Mouse (Mus musculus) heart, adult 18-20 months (tissue): Measurements from ENCODE around the gene Cx3cl1. TPM values are rescaled to one million over a fixed set of nuclear protein-coding genes. Genes with fewer than 3 reads are reported as not detected.

Experiments used
- total RNA-seq, 2 experiments: library from RNA; stranded (reverse); gene quantifications; 2 replicates each; pipeline ENCODE4 v1.2.3; 2021

Gene Cx3cl1
- total RNA-seq, 2 experiments from 2014 or later = 5.7 to 6.1 TPM

Other genes starting within 250 kb of the Cx3cl1 start
- 1 to 10 TPM; 3.8 to 3.9 TPM for gene Cpne2, start 239.0 kb upstream of the Cx3cl1 start, total RNA-seq
- gene Rspry1, start 170.1 kb upstream of the Cx3cl1 start, total RNA-seq = 10 to 100 TPM; 10.9 to 11.7 TPM
- 10 to 100 TPM; 19.7 to 22.0 TPM for gene Fam192a, start 170.0 kb upstream of the Cx3cl1 start, total RNA-seq
- 10 to 100 TPM; 91.1 to 97.5 TPM for gene Arl2bp, start 105.4 kb upstream of the Cx3cl1 start, total RNA-seq
- under 1 TPM; 0.69 to 0.87 TPM for gene Pllp, start 75.7 kb upstream of the Cx3cl1 start, total RNA-seq
- 1 to 10 TPM in 1 of 2 experiments, not detected in 1; 1.3 TPM for gene Ccl22, start 26.4 kb upstream of the Cx3cl1 start, total RNA-seq
- gene Ccl17, start 38.4 kb downstream of the Cx3cl1 start, total RNA-seq = 1 to 10 TPM in 1 of 2 experiments, not detected in 1; 1.5 TPM
- 100 to 1,000 TPM; 627 to 660 TPM for gene Coq9, start 66.3 kb downstream of the Cx3cl1 start, total RNA-seq
- gene Ciapin1, start 66.3 kb downstream of the Cx3cl1 start, total RNA-seq = 10 to 100 TPM; 66.6 to 74.8 TPM
- gene Polr2c, start 85.4 kb downstream of the Cx3cl1 start, total RNA-seq = 10 to 100 TPM; 62.3 to 65.6 TPM
- 10 to 100 TPM; 11.9 to 16.6 TPM for gene Dok4, start 104.3 kb downstream of the Cx3cl1 start, total RNA-seq
- gene Ccdc102a, start 146.1 kb downstream of the Cx3cl1 start, total RNA-seq = 1 to 10 TPM; 3.8 to 4.1 TPM
- under 1 TPM in 1 of 2 experiments, not detected in 1; 0.41 TPM for gene Adgrg5, start 151.7 kb downstream of the Cx3cl1 start, total RNA-seq
- 10 to 100 TPM; 60.8 to 62.2 TPM for gene Adgrg1, start 202.7 kb downstream of the Cx3cl1 start, total RNA-seq
- gene Adgrg3, start 245.7 kb downstream of the Cx3cl1 start, total RNA-seq = 1 to 10 TPM; 1.5 TPM